Mouse (Mus musculus) erythroblast, embryonic 14.5 days (primary cell): Measurements from ENCODE around the gene Nek11.
"Not testable (repeated sequence)": the region's sequence is repeated elsewhere in the genome, so short reads cannot be mapped to it uniquely, and the experiment has no call there.

ENCODE experiments used
- GATA1 ChIP-seq: IDR thresholded peaks from 2 replicates; pipeline ENCODE4 v1.6.1; 2012; ENCODE audit warnings: low read length, inconsistent platforms, mixed read lengths
- TAL1 ChIP-seq: IDR thresholded peaks from 3 replicates; pipeline ENCODE4 v1.6.1; 2012; ENCODE audit warnings: low read length, inconsistent platforms, mixed read lengths

DNA sequence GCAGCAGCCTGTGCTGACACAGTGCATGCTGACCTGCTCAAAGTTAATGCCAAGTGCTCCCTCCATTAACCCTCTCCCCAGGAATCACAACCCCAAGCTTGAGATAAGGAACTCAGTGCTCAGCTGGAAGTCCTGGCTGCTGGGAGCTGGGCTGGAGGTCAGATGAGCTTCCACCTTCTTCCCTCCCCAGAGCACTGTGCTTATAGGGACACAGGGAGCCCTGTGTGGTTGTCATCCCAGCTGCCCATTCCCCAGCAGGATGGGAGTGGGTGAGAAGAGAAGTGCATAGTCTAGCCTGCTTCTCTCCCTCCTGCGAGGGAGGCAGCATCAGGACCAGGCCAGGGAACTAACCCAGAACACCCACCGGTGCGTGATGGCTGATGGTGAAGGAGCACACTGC, 270.1 kb downstream of the Nek11 start:
- TF ChIP-seq GATA1, TAL1: not testable (repeated sequence)
